8 mouse cellular contexts compared by ENCODE assay signal in genomic region chr14:52198141-52198540, GRCm38 (mm10). TPM values are rescaled to one million over a fixed set of nuclear protein-coding genes. Genes with fewer than 3 reads are reported as not detected.
A peak's percentile ranks its signal among the peaks of the same experiment; 100 is the strongest.
DNase-seq lines count a peak whose midpoint lies in the region; ATAC-seq lines count a peak whose summit lies in the region.

No protein-coding gene starts in this region.

- peak overlapping the region; percentile 75 for H3K4me2 ChIP-seq in lung, embryonic 16.5 days (ENCODE audit: low read depth, low read length)
- H3K4me2 ChIP-seq in embryonic facial prominence, embryonic 14.5 days (ENCODE audit: low read depth, low read length) = peak overlapping the region; percentile 80
- peak overlapping the region; percentile 83 for H3K4me2 ChIP-seq in limb, embryonic 13.5 days (replicated peaks)
- peak overlapping the region; percentile 76 for H3K4me2 ChIP-seq in neural tube, embryonic 15.5 days

- intact Hi-C loops in left cerebral cortex, postnatal 10 days (cut with DNase I) = loop anchor here (5.0 to 10.0 kb wide), 2 partner anchors 44 to 293 kb away; no protein-coding TSS in a partner anchor

- DNase-seq in lung, postnatal 36 days = no peak
- DNase-seq in embryonic facial prominence, embryonic 14.5 days (ENCODE audit: low spot score) = peak; percentile 8
- no peak for DNase-seq in left cerebral cortex, postnatal 10 days (ENCODE audit: extremely low spot score in 1 of 2, low spot score in 2 of 2)
- DNase-seq in frontal cortex, adult 2 months (ENCODE audit: extremely low spot score in 1 of 2, low spot score in 1 of 2) = no peak
- DNase-seq in layer of hippocampus, adult 8-10 months (ENCODE audit: low spot score in 2 of 2) = no peak

- peak overlapping the region; percentile 33; the same call in 1 of the 2 replicates for H3K27ac ChIP-seq in lung, embryonic 16.5 days (ENCODE audit: low read length)
- H3K27ac ChIP-seq in embryonic facial prominence, embryonic 14.5 days (replicated peaks; ENCODE audit: low read depth, low read length) = peak overlapping the region; percentile 99
- H3K27ac ChIP-seq in limb, embryonic 13.5 days = no peak overlapping the region
- no peak overlapping the region for H3K27ac ChIP-seq in neural tube, embryonic 15.5 days (replicated peaks)

- H3K9me3 ChIP-seq in lung, embryonic 16.5 days (ENCODE audit: control insufficient read depth, low read length) = no peaks in the 10 kb centered on the region
- H3K9me3 ChIP-seq in embryonic facial prominence, embryonic 14.5 days (ENCODE audit: control insufficient read depth, low read length) = no peaks in the 10 kb centered on the region
- no peaks in the 10 kb centered on the region for H3K9me3 ChIP-seq in limb, embryonic 13.5 days
- H3K9me3 ChIP-seq in neural tube, embryonic 15.5 days (replicated peaks) = no peaks in the 10 kb centered on the region

- H3K4me3 ChIP-seq in lung, embryonic 16.5 days (ENCODE audit: low read length) = peak overlapping the region; percentile 17; the same call in 1 of the 2 replicates
- peak overlapping the region; percentile 99 for H3K4me3 ChIP-seq in embryonic facial prominence, embryonic 14.5 days (ENCODE audit: low read depth, low read length)
- peak overlapping the region; percentile 100 for H3K4me3 ChIP-seq in limb, embryonic 13.5 days
- H3K4me3 ChIP-seq in neural tube, embryonic 15.5 days (replicated peaks) = no peak overlapping the region

- H3K9ac ChIP-seq in lung, embryonic 16.5 days (ENCODE audit: low read length) = peak overlapping the region; percentile 46
- peak overlapping the region; percentile 98 for H3K9ac ChIP-seq in embryonic facial prominence, embryonic 14.5 days (ENCODE audit: low read depth, low read length)
- peak overlapping the region; percentile 100 for H3K9ac ChIP-seq in limb, embryonic 13.5 days
- no peak overlapping the region for H3K9ac ChIP-seq in neural tube, embryonic 15.5 days (replicated peaks)

- WGBS in lung, embryonic 16.5 days = 25% methylated on average over 3 of the region's 3 CpGs
- 8% methylated on average over 3 of the region's 3 CpGs for WGBS in embryonic facial prominence, embryonic 14.5 days
- WGBS in limb, embryonic 13.5 days = 15% methylated on average over 3 of the region's 3 CpGs
- 23% methylated on average over 3 of the region's 3 CpGs for WGBS in neural tube, embryonic 15.5 days

- H3K27me3 ChIP-seq in lung, embryonic 16.5 days (ENCODE audit: control insufficient read depth, insufficient read depth, low read depth, low read length) = no peaks in the 10 kb centered on the region
- H3K27me3 ChIP-seq in embryonic facial prominence, embryonic 14.5 days (replicated peaks; ENCODE audit: control insufficient read depth, insufficient read depth, low read length) = no peaks in the 10 kb centered on the region
- H3K27me3 ChIP-seq in limb, embryonic 13.5 days = no peaks in the 10 kb centered on the region
- no peaks in the 10 kb centered on the region for H3K27me3 ChIP-seq in neural tube, embryonic 15.5 days (replicated peaks)

- H3K36me3 ChIP-seq in lung, embryonic 16.5 days (ENCODE audit: control insufficient read depth, insufficient read depth, low read length) = peaks cover 15% of the 10 kb centered on the region
- H3K36me3 ChIP-seq in embryonic facial prominence, embryonic 14.5 days (ENCODE audit: control insufficient read depth, insufficient read depth, low read length) = peaks cover 52% of the 10 kb centered on the region
- peaks cover 35% of the 10 kb centered on the region for H3K36me3 ChIP-seq in limb, embryonic 13.5 days
- H3K36me3 ChIP-seq in neural tube, embryonic 15.5 days = peaks cover 35% of the 10 kb centered on the region

- H3K4me1 ChIP-seq in lung, embryonic 16.5 days (replicated peaks; ENCODE audit: control insufficient read depth, insufficient read depth, low read length) = peaks cover 16% of the 10 kb centered on the region
- H3K4me1 ChIP-seq in embryonic facial prominence, embryonic 14.5 days (ENCODE audit: control insufficient read depth, insufficient read depth, low read length) = 0 out of 2 replicates have a peak, but pooled peaks cover 5% of the 10 kb centered on the region
- peaks cover 24% of the 10 kb centered on the region for H3K4me1 ChIP-seq in limb, embryonic 13.5 days
- peaks cover 21% of the 10 kb centered on the region for H3K4me1 ChIP-seq in neural tube, embryonic 15.5 days

- ATAC-seq in lung, embryonic 16.5 days (ENCODE audit: low read depth) = no peak
- ATAC-seq in embryonic facial prominence, embryonic 14.5 days (ENCODE audit: low read depth) = no peak
- ATAC-seq in limb, embryonic 13.5 days (ENCODE audit: low FRiP score, low read depth) = no peak
- ATAC-seq in neural tube, embryonic 15.5 days (ENCODE audit: low FRiP score) = no peak

RNA-seq across cellular contexts. Expression of gene Supt16, which starts 0.9 kb away (rescaled TPM):
- polyA plus RNA-seq in lung, embryonic 16.5 days (2015; fragmentation: Nextera tagmentation; extraction: Ambion mirVana) = 51.8 and 55.8 TPM in 2 replicates
- polyA plus RNA-seq in embryonic facial prominence, embryonic 14.5 days (2014; fragmentation: Nextera tagmentation; extraction: Ambion mirVana) = 48.7 and 60.0 TPM in 2 replicates
- 72.3 and 74.0 TPM in 2 replicates for polyA plus RNA-seq in limb, embryonic 13.5 days (2015; fragmentation: Nextera tagmentation; extraction: Ambion mirVana)
- 36.8 and 45.9 TPM in 2 replicates for polyA plus RNA-seq in neural tube, embryonic 15.5 days (2015; fragmentation: Nextera tagmentation; extraction: Ambion mirVana)
- total RNA-seq in left cerebral cortex, postnatal 10 days (2021) = 10 to 100 TPM; 48.3 to 53.1 TPM
- 33.0 and 33.4 TPM in 2 replicates for polyA plus RNA-seq in frontal cortex, adult 2 months (2012; rRNA removed)
- 10 to 100 TPM; 50.4 to 56.5 (median 55.9) TPM for total RNA-seq in layer of hippocampus, adult 8-10 months (2022)

RNA-seq across cellular contexts. Expression of gene Chd8, which starts 59.4 kb away (rescaled TPM):
- polyA plus RNA-seq in lung, embryonic 16.5 days (2015; fragmentation: Nextera tagmentation; extraction: Ambion mirVana) = 32.6 and 33.8 TPM in 2 replicates
- 35.5 and 42.9 TPM in 2 replicates for polyA plus RNA-seq in embryonic facial prominence, embryonic 14.5 days (2014; fragmentation: Nextera tagmentation; extraction: Ambion mirVana)
- polyA plus RNA-seq in limb, embryonic 13.5 days (2015; fragmentation: Nextera tagmentation; extraction: Ambion mirVana) = 36.6 and 50.3 TPM in 2 replicates
- 30.0 and 30.5 TPM in 2 replicates for polyA plus RNA-seq in neural tube, embryonic 15.5 days (2015; fragmentation: Nextera tagmentation; extraction: Ambion mirVana)
- total RNA-seq in left cerebral cortex, postnatal 10 days (2021) = 100 to 1,000 TPM; 111 to 126 TPM
- polyA plus RNA-seq in frontal cortex, adult 2 months (2012; rRNA removed) = 60.2 and 62.5 TPM in 2 replicates
- 100 to 1,000 TPM in 3 of 4 experiments, 10 to 100 TPM in 1; 94.4 to 117 (median 110) TPM for total RNA-seq in layer of hippocampus, adult 8-10 months (2022)

Comparison
In these comparisons a context has a peak if more than half of its experiments do, and no peak if none do; other contexts are left out.
1. H3K27ac ChIP-seq: peak in lung, embryonic 16.5 days (single experiment) and embryonic facial prominence, embryonic 14.5 days (single experiment); none in limb, embryonic 13.5 days (single experiment) and neural tube, embryonic 15.5 days (single experiment).
2. Peak in every context shown above with its lines, with median percentiles within 50 percentile points of each other: H3K4me2 ChIP-seq.